Mouse (Mus musculus) kidney, adult 2 months (tissue): ENCODE data around the gene Zfp526. TPM values are rescaled to one million over a fixed set of nuclear protein-coding genes. Genes with fewer than 3 reads are reported as not detected.
A peak's percentile ranks its signal among the peaks of the same experiment; 100 is the strongest.

Source experiments
- DNase-seq: peaks from one replicate; pipeline ENCODE4 v3.0.0; 2021
- H3K27ac ChIP-seq: fragments of 200-500 bp; 2 replicates; pipeline ENCODE4 v1.5.1; 2012; ENCODE audit warnings: low read depth, low read length, control low read depth, inconsistent platforms; ENCODE audit not compliant: insufficient read depth
- H3K27me3 ChIP-seq: fragments of 200-500 bp; replicated peaks from 2 replicates; pipeline ENCODE4 v1.6.1; 2012; ENCODE audit warnings: mild to moderate bottlenecking, moderate library complexity, low read length, inconsistent platforms; ENCODE audit not compliant: control insufficient read depth, insufficient read depth
- H3K36me3 ChIP-seq: fragments of 200-500 bp; 2 replicates; pipeline ENCODE4 v1.6.1; 2012; ENCODE audit warnings: mild to moderate bottlenecking, moderate library complexity, low read length, inconsistent platforms; ENCODE audit not compliant: control insufficient read depth, insufficient read depth
- H3K4me1 ChIP-seq: fragments of 200-500 bp; 2 replicates; pipeline ENCODE4 v1.6.1; 2011; ENCODE audit warnings: low read length; ENCODE audit not compliant: control insufficient read depth, insufficient read depth
- H3K4me3 ChIP-seq: fragments of 200-500 bp; 2 replicates; pipeline ENCODE4 v1.5.1; 2011; ENCODE audit warnings: mild to moderate bottlenecking, low read depth, low read length, control low read depth; ENCODE audit not compliant: insufficient read depth
- CTCF ChIP-seq: fragments of 200-500 bp; conservative IDR thresholded peaks from 2 replicates; pipeline ENCODE4 v1.5.1; 2011; ENCODE audit warnings: low read depth, mild to moderate bottlenecking, control low read depth, low read length, moderate library complexity, mixed read lengths; ENCODE audit not compliant: insufficient read depth, insufficient read length
- POLR2A ChIP-seq: fragments of 200-500 bp; IDR thresholded peaks from one replicate; pipeline ENCODE4 v1.6.1; 2011; ENCODE audit warnings: low read depth, low read length, control low read depth
- WGBS: fragments of 180-500 bp; shearing (Covaris S2); methylation state at CpG from one replicate; pipeline ENCODE4 v1.1.7; 2018; 5-methylcytosine and 5-hydroxymethylcytosine counted together
- polyA plus RNA-seq: library from polyadenylated mRNA; depleted of rRNA; stranded (reverse); fragments of >200 nt; gene quantifications from 2 replicates; pipeline ENCODE4 v1.2.3, GENCODE M21; 2012; rRNA removed

The Zfp526 gene
- polyA plus RNA-seq = 8.9 and 10.8 TPM in 2 replicates

DNA sequence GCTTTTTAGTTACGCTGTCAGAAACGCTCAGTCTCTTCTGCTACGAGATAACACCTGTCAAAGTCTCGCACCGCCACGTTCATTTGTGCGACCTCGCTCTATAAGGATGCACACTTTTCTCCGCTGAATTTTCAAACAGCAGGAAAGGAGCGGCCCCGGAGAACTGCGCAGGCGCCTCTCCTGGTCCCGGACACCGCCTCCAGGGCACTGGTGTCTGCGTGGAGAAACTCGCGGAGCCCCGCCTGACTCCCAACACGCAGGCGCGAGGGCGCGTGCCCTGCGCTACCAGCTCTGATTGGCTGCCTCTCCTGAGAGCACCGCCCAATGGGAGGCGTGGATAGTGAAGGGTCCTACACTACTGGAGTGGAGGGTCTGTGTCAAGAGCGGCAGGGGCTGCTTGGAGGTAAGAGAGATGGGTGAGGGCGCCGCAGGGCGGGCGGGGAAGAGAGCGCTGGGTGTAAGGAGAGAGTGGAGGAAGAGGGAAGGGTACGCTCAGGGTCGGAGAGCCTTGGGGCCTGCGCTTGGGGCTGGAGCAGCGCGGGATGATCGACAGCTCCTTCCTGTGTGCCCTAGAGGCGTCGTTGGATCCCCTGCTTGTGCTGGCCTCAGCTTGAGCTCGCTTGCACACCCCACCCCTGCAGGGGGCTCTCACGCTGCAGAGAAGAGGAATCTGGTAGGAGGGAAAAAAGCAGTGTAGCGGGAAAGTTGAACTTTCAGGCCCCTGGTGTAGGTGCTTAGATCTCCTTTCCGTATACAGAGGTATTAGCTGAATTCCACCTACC is at the start of gene Zfp526:
Zfp526 (plus strand) TSS at position 324 of the 782 bp plus-strand sequence.
- no peak for TF ChIP-seq CTCF
- TF ChIP-seq POLR2A = no peak
- Histone ChIP-seq H3K4me3 (peak within 1 kb of the TSS; percentile 88), H3K4me1 (peaks cover 13% of the 10 kb centered on the region), H3K27ac (peak within 1 kb of the TSS; percentile 76), H3K36me3 (no peaks in the 10 kb centered on the region), H3K27me3 (no peaks in the 10 kb centered on the region)
- under 1% methylated on average over 45 of the region's 45 CpGs for WGBS
- peak; percentile 99 for DNase-seq

DNA sequence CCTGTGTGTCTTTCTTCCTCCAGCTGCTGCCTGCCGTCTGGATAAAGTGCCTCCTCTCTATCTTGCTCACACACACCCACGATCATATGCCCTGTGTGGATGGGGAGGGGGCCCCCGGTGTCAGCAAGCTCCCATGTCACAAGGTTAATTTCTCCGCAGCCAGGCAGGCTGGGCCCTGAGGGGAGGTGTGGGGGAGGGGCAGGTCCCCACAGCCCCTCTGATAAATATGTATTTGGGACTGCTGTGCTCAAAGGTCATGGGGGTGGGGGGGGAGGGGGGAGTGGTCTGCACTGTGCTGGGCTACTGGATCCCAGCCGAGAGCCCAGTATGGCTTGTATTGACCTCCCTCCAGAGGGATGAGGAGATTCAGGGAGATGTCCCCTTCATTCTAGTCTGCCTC is 48.6 kb upstream of the Zfp526 start:
- Histone ChIP-seq H3K27ac (no peak overlapping the region), H3K27me3 (no peaks in the 10 kb centered on the region), H3K4me3 (no peak overlapping the region), H3K4me1 (no peaks in the 10 kb centered on the region), H3K36me3 (no peaks in the 10 kb centered on the region)
- 35% methylated on average over 5 of the region's 5 CpGs for WGBS
- no peak for TF ChIP-seq POLR2A
- TF ChIP-seq CTCF = no peak
- DNase-seq = no peak

DNA sequence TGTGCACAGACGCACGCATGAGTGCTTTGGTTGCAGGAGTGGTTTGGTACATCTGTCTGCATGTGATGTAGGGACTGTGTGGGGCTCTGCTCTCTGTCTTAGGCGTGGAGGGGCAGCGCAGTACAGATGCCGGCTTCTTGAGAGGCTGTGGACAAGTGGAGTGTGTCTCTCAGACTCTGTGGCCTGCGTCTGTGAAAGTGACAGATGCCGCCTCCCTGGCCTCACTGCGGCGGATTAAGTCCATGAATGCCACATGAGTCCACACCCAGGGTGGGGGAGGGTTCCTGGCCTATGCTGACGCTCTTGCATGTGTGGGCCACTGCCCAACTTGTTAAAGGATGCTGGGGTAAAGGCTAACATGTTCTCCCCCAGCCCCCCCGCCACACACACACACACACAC is 46.9 kb upstream of the Zfp526 start:
- Histone ChIP-seq H3K36me3 (no peaks in the 10 kb centered on the region), H3K4me1 (no peaks in the 10 kb centered on the region), H3K4me3 (no peak overlapping the region), H3K27me3 (no peaks in the 10 kb centered on the region; the same call in 1 of the 2 replicates), H3K27ac (no peak overlapping the region)
- no peak for TF ChIP-seq POLR2A
- no peak for TF ChIP-seq CTCF
- WGBS = 69% methylated on average over 11 of the region's 11 CpGs
- no peak for DNase-seq

DNA sequence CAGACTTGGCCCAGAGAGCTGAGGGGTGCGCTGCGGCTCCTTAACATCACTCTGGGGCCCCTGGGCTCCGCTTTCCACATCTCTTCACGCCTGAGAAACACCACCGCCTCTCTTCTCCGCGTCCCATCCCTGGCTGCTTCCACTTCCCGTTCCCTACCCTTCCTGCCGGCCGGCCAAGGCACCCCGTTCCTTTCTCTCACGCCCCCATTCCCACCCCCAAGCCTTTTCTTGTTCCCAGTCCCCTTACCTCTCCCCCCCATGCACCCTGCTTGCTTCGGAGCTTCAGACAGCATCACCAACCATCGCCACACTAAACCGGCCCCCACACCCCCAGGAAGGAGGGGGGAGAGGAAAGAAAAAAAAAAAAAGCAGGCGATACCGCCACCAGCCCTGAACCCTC is 42.9 kb upstream of the Zfp526 start:
- WGBS = 1% methylated on average over 16 of the region's 17 CpGs
- no peak overlapping the region for H3K4me3 ChIP-seq

DNA sequence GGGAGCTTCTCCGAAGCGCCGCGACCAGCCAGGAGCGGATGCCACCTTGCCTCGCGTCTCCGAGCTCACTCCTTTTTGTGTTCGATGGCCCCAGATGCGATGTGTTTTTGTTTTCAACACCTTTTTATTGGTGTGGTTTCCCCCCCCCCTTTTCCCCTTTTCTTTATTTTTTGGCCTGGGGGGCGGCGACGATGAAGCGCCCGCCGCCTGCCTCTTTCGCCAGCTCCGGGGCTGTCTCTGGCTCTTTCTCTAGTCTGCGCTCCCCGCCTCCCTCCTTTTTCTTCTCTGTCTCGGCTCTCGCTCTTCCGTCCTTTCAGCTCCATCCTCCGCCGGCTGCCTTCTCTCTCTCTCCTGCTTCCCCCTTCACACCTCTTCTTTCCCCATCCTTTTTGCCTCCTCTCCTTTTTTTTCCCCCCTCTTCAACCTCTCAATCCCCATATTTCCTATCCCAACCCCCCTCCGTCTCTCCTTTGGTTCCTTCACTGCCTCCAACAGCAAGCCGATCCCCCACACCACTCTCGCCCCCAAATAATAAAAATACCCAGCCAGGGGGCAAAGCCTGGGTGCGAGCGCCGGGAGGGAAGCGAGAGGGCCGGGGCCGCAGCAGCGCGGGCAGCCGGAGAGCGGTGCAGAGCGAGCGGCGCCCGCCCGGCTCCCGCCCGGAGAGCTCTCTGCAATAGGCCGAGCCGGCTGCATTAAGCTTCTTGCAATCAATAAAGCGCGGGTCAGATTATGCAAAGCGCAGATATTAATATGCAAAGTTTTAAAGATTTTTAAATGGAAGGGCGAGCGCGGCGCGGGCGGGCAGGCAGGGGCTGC is 42.2 kb upstream of the Zfp526 start:
- 2% methylated on average over 56 of the region's 56 CpGs for WGBS
- H3K27me3 ChIP-seq = peaks cover 3% of the 10 kb centered on the region; the same call in 1 of the 2 replicates
- TF ChIP-seq POLR2A (no peak), CTCF (no peak)
- no peak for DNase-seq
- H3K36me3 ChIP-seq = no peaks in the 10 kb centered on the region
- H3K4me3 ChIP-seq = peak overlapping the region; percentile 13; the same call in 1 of the 2 replicates
- H3K27ac ChIP-seq = no peak overlapping the region
- H3K4me1 ChIP-seq = no peaks in the 10 kb centered on the region

More for the DNA sequence above, 42.9 kb upstream of the Zfp526 start:
- no peaks in the 10 kb centered on the region for H3K4me1 ChIP-seq
- no peaks in the 10 kb centered on the region for H3K36me3 ChIP-seq
- TF ChIP-seq CTCF (no peak), POLR2A (no peak)
- DNase-seq = no peak
- peaks cover 3% of the 10 kb centered on the region; the same call in 1 of the 2 replicates for H3K27me3 ChIP-seq
- H3K27ac ChIP-seq = no peak overlapping the region

DNA sequence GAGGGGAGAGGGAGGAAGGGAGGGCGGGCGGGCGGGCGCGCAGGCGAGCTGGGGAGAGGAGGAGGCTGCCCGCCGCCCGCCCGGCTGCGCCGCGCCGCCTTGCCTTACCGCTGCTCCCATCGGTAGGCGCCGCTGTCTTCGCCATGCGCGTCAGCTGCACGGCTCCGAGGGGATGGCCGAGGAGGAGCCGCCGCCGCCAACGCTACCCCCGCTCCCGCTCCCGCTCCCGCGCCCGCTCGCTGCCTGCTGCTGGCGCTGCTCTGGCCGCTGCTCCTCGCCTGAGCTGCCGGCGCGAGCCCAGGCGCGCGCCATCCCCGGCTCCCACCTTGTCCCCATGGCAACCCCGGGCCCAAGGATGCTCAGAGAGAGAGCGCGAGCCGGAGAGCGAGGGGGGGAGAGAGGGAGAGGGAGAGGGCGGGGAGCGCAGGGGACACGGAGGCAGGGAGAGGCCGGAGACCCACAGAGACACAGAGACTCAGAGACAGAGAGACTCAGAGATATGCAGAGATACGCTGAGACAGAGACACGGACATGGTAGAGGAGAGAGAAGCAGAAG is 41.5 kb upstream of the Zfp526 start, which contains the start of gene Pou2f2:
Pou2f2 (minus strand) TSS at position 121 of the 556 bp plus-strand sequence.
- Histone ChIP-seq H3K4me3 (peak within 1 kb of the TSS; percentile 40; the same call in 1 of the 2 replicates), H3K27me3 (peaks cover 3% of the 10 kb centered on the region; the same call in 1 of the 2 replicates), H3K4me1 (no peaks in the 10 kb centered on the region), H3K36me3 (no peaks in the 10 kb centered on the region), H3K27ac (no peak within 1 kb of the TSS)
- TF ChIP-seq POLR2A (no peak), CTCF (no peak; the same call in 1 of the 2 replicates)
- WGBS = under 1% methylated on average over 56 of the region's 56 CpGs
- peak; percentile 47 for DNase-seq
